In the genomic region with DNA sequence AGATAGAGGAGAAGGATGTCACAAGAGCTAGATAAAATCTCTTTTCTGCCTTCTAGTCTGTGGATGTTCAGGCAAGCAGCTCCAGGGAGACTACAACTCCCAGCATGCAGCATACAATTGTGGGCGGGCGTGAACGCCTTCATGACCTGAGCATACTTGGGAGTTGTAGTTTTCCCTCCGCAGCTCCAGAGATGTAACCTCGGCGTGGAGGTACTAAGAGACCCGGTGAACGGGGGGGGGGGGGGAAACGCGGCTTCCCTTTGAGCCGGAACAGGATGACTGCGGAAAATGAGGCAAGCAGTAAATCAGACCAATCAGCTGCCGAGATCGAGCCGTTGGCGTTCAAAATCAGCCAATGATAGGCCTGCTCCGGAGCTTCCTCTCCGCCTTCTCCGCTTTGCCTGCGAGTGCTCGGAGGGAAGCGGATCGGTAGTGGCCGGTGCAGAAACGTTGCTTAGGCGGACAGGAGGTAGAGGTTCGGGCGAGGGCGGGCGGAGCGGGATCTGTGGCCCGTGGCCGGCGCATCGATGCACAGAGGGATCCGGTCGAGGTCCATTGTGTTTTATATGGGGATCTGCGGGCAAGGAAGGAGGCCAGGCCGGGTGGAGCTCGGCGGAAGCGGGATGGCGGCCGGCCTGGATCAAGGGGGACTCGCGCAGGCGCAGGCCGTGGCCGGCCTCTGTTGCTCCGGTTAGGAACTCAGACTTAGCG, we compare ENCODE assay signal across 8 mouse cellular contexts. TPM values are rescaled to one million over a fixed set of nuclear protein-coding genes. Genes with fewer than 3 reads are reported as not detected.
DNase-seq lines count a peak whose midpoint lies in the region; ATAC-seq and TF ChIP-seq lines count a peak whose summit lies in the region.

A gene (plus strand): TSS at position 237 of the 711 bp plus-strand sequence.

- ATAC-seq in embryonic facial prominence, embryonic 15.5 days (ENCODE audit: insufficient number of reproducible peaks, low FRiP score, low TSS enrichment, low read depth), result peak; percentile 94
- ATAC-seq in limb, embryonic 14.5 days (ENCODE audit: low FRiP score, low read depth), result peak; percentile 94
- peak; percentile 93 for ATAC-seq in midbrain, postnatal 0 days (ENCODE audit: low FRiP score)

- H3K36me3 ChIP-seq in embryonic facial prominence, embryonic 15.5 days, result peaks cover 26% of the 10 kb centered on the region
- peaks cover 32% of the 10 kb centered on the region for H3K36me3 ChIP-seq in limb, embryonic 14.5 days (ENCODE audit: control insufficient read depth, insufficient read depth, low read length)
- H3K36me3 ChIP-seq in midbrain, postnatal 0 days (ENCODE audit: insufficient read depth, low read length), result peaks cover 13% of the 10 kb centered on the region

- DNase-seq in 416B (ENCODE audit: low read depth), result peak; percentile 98
- peak; percentile 94 for DNase-seq in heart, adult 8-10 months (ENCODE audit: low spot score)
- DNase-seq in kidney, adult 9 months, result peak; percentile 97
- peak; percentile 98 for DNase-seq in limb, embryonic 14.5 days (ENCODE audit: low spot score)
- peak; percentile 98 for DNase-seq in midbrain, postnatal 0 days (ENCODE audit: low spot score)
- peak; percentile 73 to 83 for DNase-seq in spleen, postnatal 14 days (ENCODE audit: low spot score in 2 of 2)

- TF ChIP-seq POLR2A in bone marrow, adult 2 months (IDR thresholded peaks at IDR 0.05; ENCODE audit: borderline replicate concordance, control insufficient read depth, low read depth, low read length), result peak; percentile 95
- peak; percentile 88; the same call in 1 of the 2 replicates for TF ChIP-seq POLR2A in limb, embryonic 14.5 days (IDR thresholded peaks at IDR 0.05; ENCODE audit: borderline replicate concordance, extremely low read depth, insufficient read depth, insufficient read length)

- H3K4me3 ChIP-seq in bone marrow, adult 2 months (replicated peaks; ENCODE audit: control insufficient read depth, low read depth, low read length), result peak within 1 kb of the TSS; percentile 87
- H3K4me3 ChIP-seq in embryonic facial prominence, embryonic 15.5 days (replicated peaks), result peak within 1 kb of the TSS; percentile 83
- peak within 1 kb of the TSS; percentile 83 for H3K4me3 ChIP-seq in limb, embryonic 14.5 days (replicated peaks; ENCODE audit: low read length)
- H3K4me3 ChIP-seq in midbrain, postnatal 0 days (ENCODE audit: low read depth, low read length), result peak within 1 kb of the TSS; percentile 55

- peak within 1 kb of the TSS; percentile 83 for H3K27ac ChIP-seq in bone marrow, adult 2 months (ENCODE audit: control insufficient read depth, insufficient read depth, low read depth, low read length, poor library complexity)
- H3K27ac ChIP-seq in embryonic facial prominence, embryonic 15.5 days (replicated peaks), result peak within 1 kb of the TSS; percentile 91
- peak within 1 kb of the TSS; percentile 86 for H3K27ac ChIP-seq in limb, embryonic 14.5 days (replicated peaks; ENCODE audit: low read depth, low read length)
- H3K27ac ChIP-seq in midbrain, postnatal 0 days (ENCODE audit: low read depth, low read length), result peak within 1 kb of the TSS; percentile 83

- no peak for TF ChIP-seq CTCF in bone marrow, adult 2 months (IDR thresholded peaks at IDR 0.05; ENCODE audit: control insufficient read depth, insufficient read depth, low read length)
- TF ChIP-seq CTCF in midbrain, postnatal 0 days (IDR thresholded peaks at IDR 0.05), result no peak

- H3K4me1 ChIP-seq in bone marrow, adult 2 months (ENCODE audit: control insufficient read depth, insufficient read depth, low read length), result no peaks in the 10 kb centered on the region; the same call in 1 of the 2 replicates
- H3K4me1 ChIP-seq in embryonic facial prominence, embryonic 15.5 days, result peaks cover 27% of the 10 kb centered on the region
- peaks cover 14% of the 10 kb centered on the region for H3K4me1 ChIP-seq in limb, embryonic 14.5 days (ENCODE audit: control insufficient read depth, insufficient read depth, low read length)
- H3K4me1 ChIP-seq in midbrain, postnatal 0 days (ENCODE audit: insufficient read depth, low read length), result 0 out of 2 replicates have a peak, but pooled peaks cover 2% of the 10 kb centered on the region

- no peaks in the 10 kb centered on the region for H3K9me3 ChIP-seq in embryonic facial prominence, embryonic 15.5 days (replicated peaks)
- H3K9me3 ChIP-seq in limb, embryonic 14.5 days (ENCODE audit: control insufficient read depth, low read length), result no peaks in the 10 kb centered on the region
- H3K9me3 ChIP-seq in midbrain, postnatal 0 days (ENCODE audit: low read length), result no peaks in the 10 kb centered on the region

- H3K9ac ChIP-seq in embryonic facial prominence, embryonic 15.5 days, result peak within 1 kb of the TSS; percentile 76
- H3K9ac ChIP-seq in limb, embryonic 14.5 days (ENCODE audit: low read depth, low read length, severe bottlenecking), result peak within 1 kb of the TSS; percentile 86
- peak within 1 kb of the TSS; percentile 72 for H3K9ac ChIP-seq in midbrain, postnatal 0 days (replicated peaks; ENCODE audit: low read length, poor library complexity, severe bottlenecking)

- H3K4me2 ChIP-seq in embryonic facial prominence, embryonic 15.5 days (replicated peaks), result peak within 1 kb of the TSS; percentile 55
- peak within 1 kb of the TSS; percentile 59 for H3K4me2 ChIP-seq in limb, embryonic 14.5 days (replicated peaks; ENCODE audit: low read depth, low read length, severe bottlenecking)
- peak within 1 kb of the TSS; percentile 79 for H3K4me2 ChIP-seq in midbrain, postnatal 0 days (ENCODE audit: low read depth, low read length, poor library complexity, severe bottlenecking)

- under 1% methylated on average over 46 of the region's 51 CpGs for WGBS in bone marrow, adult 2 months
- under 1% methylated on average over 47 of the region's 51 CpGs for WGBS in embryonic facial prominence, embryonic 15.5 days
- WGBS in limb, embryonic 14.5 days, result 0% methylated on average over 37 of the region's 51 CpGs
- WGBS in midbrain, postnatal 0 days, result 0% methylated on average over 44 of the region's 51 CpGs

- peaks cover 38% of the 10 kb centered on the region for H3K27me3 ChIP-seq in embryonic facial prominence, embryonic 15.5 days
- H3K27me3 ChIP-seq in limb, embryonic 14.5 days (ENCODE audit: control insufficient read depth, insufficient read depth, low read length), result peaks cover 36% of the 10 kb centered on the region
- H3K27me3 ChIP-seq in midbrain, postnatal 0 days (ENCODE audit: insufficient read depth, low read length), result peaks cover 30% of the 10 kb centered on the region

RNA-seq across cellular contexts. Expression of the gene that starts here (rescaled TPM):
- 65.9 and 83.1 TPM in 2 replicates for polyA plus RNA-seq in bone marrow, adult 2 months (2011; ENCODE audit: insufficient read depth, insufficient read length, low replicate concordance, missing spikeins)
- 177 and 189 TPM in 2 replicates for polyA plus RNA-seq in embryonic facial prominence, embryonic 15.5 days (2015; fragmentation: Nextera tagmentation; extraction: Ambion mirVana)
- 10 to 100 TPM; 28.6 to 34.8 (median 29.3) TPM for total RNA-seq in heart, adult 8-10 months (2022)
- 169 and 185 TPM in 2 replicates for polyA plus RNA-seq in limb, embryonic 14.5 days (2012; rRNA removed)
- 188 and 189 TPM in 2 replicates for polyA plus RNA-seq in limb, embryonic 14.5 days (2014; fragmentation: Nextera tagmentation; extraction: Ambion mirVana)
- total RNA-seq in midbrain, postnatal 0 days (2014; rRNA removed), result 101 and 106 TPM in 2 replicates
- 120 and 125 TPM in 2 replicates for polyA plus RNA-seq in midbrain, postnatal 0 days (2015; fragmentation: Nextera tagmentation; extraction: Ambion mirVana)

Comparison
In these comparisons a context has a peak if more than half of its experiments do, and no peak if none do; other contexts are left out.
1. Peak in every context shown above with its lines: DNase-seq, ATAC-seq, H3K4me3 ChIP-seq and H3K27ac ChIP-seq.